Mouse (Mus musculus) heart, adult 2 months (tissue): ENCODE measurements around the gene Mlf2. TPM values are rescaled to one million over a fixed set of nuclear protein-coding genes. Genes with fewer than 3 reads are reported as not detected.
A peak's percentile ranks its signal among the peaks of the same experiment; 100 is the strongest.

Experiments used
- DNase-seq, 2 experiments: peaks; one replicate each; pipeline ENCODE4 v3.0.0; 2021
- H3K27ac ChIP-seq: fragments of 200-600 bp; 2 replicates; pipeline ENCODE4 v1.8.1; 2022
- H3K27me3 ChIP-seq: fragments of 200-500 bp; 2 replicates; pipeline ENCODE4 v1.6.1; 2012; ENCODE audit warnings: mild to moderate bottlenecking, low read length, inconsistent platforms, mixed read lengths; ENCODE audit not compliant: control insufficient read depth, insufficient read depth
- H3K36me3 ChIP-seq: fragments of 200-500 bp; 2 replicates; pipeline ENCODE4 v1.6.1; 2012; ENCODE audit warnings: low read length, inconsistent platforms; ENCODE audit not compliant: control insufficient read depth, insufficient read depth
- H3K4me1 ChIP-seq: fragments of 200-500 bp; 2 replicates; pipeline ENCODE4 v1.6.1; 2011; ENCODE audit warnings: low read length; ENCODE audit not compliant: control insufficient read depth, insufficient read depth
- H3K4me3 ChIP-seq: fragments of 200-600 bp; 2 replicates; pipeline ENCODE4 v1.8.1; 2022
- H3K79me2 ChIP-seq: fragments of 200-500 bp; replicated peaks from 2 replicates; pipeline ENCODE4 v1.6.1; 2012; ENCODE audit warnings: mild to moderate bottlenecking, inconsistent platforms, low read length, moderate library complexity, mixed read lengths; ENCODE audit not compliant: control insufficient read depth, insufficient read depth
- H3K9ac ChIP-seq: fragments of 200-500 bp; 2 replicates; pipeline ENCODE4 v1.6.1; 2012; ENCODE audit warnings: low read depth, mild to moderate bottlenecking, control low read depth, inconsistent platforms, low read length, mixed read lengths
- CTCF ChIP-seq: fragments of 200-600 bp; IDR thresholded peaks from 2 replicates; pipeline ENCODE4 v1.8.1; 2022; ENCODE audit warnings: antibody characterized with exemption, mild to moderate bottlenecking, moderate library complexity
- EP300 ChIP-seq: fragments of 200-500 bp; IDR thresholded peaks from 2 replicates; pipeline ENCODE4 v1.6.1; 2011; ENCODE audit warnings: low read depth, low read length, control low read depth; ENCODE audit not compliant: insufficient read depth
- POLR2A ChIP-seq: fragments of 200-500 bp; IDR thresholded peaks from 2 replicates; pipeline ENCODE4 v1.6.1; 2011; ENCODE audit warnings: mild to moderate bottlenecking, low read depth, low read length, control low read depth; ENCODE audit not compliant: insufficient read depth
- WGBS: fragments of 180-500 bp; shearing (Covaris S2); methylation state at CpG from one replicate; pipeline ENCODE4 v1.1.7; 2018; 5-methylcytosine and 5-hydroxymethylcytosine counted together
- intact Hi-C: fragments of 180-260 bp; cut with DNase I; formaldehyde crosslinking; loops from one replicate; pipeline ENCODE4 v1.15.1; 2025
- polyA plus RNA-seq: library from polyadenylated mRNA; depleted of rRNA; stranded (reverse); fragments of >200 nt; gene quantifications from 2 replicates; pipeline ENCODE4 v1.2.3, GENCODE M21; 2012
- total RNA-seq, 2 experiments: library from RNA; stranded (reverse); gene quantifications; 2 replicates each; pipeline ENCODE4 v1.2.3; 2021

Mlf2 gene
- total and polyA plus RNA-seq, 3 experiments = 179 to 259 (median 194) TPM

GRCm38 (mm10) chr6:124918890-124919627 lies 12.1 kb upstream of the Mlf2 start:
- Histone ChIP-seq H3K36me3 (no peaks in the 10 kb centered on the region), H3K27me3 (no peaks in the 10 kb centered on the region), H3K9ac (no peak overlapping the region), H3K4me3 (peak overlapping the region; percentile 34; the same call in 1 of the 2 replicates), H3K4me1 (peaks cover 12% of the 10 kb centered on the region), H3K27ac (peak overlapping the region; percentile 98), H3K79me2 (0 out of 2 replicates have a peak, but pooled peaks cover 2% of the 10 kb centered on the region)
- TF ChIP-seq EP300 (no peak), POLR2A (no peak), CTCF (no peak)
- intact Hi-C loops = no loop called here
- WGBS = 33% methylated on average over 13 of the region's 14 CpGs
- no peak for DNase-seq

- intact Hi-C loops = no loop called here
- H3K27me3 ChIP-seq = no peaks in the 10 kb centered on the region
- peak within 1 kb of the TSS; percentile 42 for H3K4me3 ChIP-seq
- H3K27ac ChIP-seq = peak within 1 kb of the TSS; percentile 96
- 2% methylated on average over 13 of the region's 13 CpGs for WGBS
- H3K9ac ChIP-seq = peak within 1 kb of the TSS; percentile 66
- TF ChIP-seq CTCF = no peak
- 0 out of 2 replicates have a peak, but pooled peaks have one; percentile 53 for TF ChIP-seq EP300
- TF ChIP-seq POLR2A = peak; percentile 61
- peak; percentile 93 to 94 for DNase-seq
- H3K4me1 ChIP-seq = peaks cover 12% of the 10 kb centered on the region
- no peaks in the 10 kb centered on the region for H3K36me3 ChIP-seq
- H3K79me2 ChIP-seq = 0 out of 2 replicates have a peak, but pooled peaks cover 2% of the 10 kb centered on the region
These were observed 11.4 kb upstream of the Mlf2 start, which contains the start of gene Ptms for GRCm38 (mm10) chr6:124919695-124920317. Ptms (minus strand) TSS chr6:124920103.

DNA sequence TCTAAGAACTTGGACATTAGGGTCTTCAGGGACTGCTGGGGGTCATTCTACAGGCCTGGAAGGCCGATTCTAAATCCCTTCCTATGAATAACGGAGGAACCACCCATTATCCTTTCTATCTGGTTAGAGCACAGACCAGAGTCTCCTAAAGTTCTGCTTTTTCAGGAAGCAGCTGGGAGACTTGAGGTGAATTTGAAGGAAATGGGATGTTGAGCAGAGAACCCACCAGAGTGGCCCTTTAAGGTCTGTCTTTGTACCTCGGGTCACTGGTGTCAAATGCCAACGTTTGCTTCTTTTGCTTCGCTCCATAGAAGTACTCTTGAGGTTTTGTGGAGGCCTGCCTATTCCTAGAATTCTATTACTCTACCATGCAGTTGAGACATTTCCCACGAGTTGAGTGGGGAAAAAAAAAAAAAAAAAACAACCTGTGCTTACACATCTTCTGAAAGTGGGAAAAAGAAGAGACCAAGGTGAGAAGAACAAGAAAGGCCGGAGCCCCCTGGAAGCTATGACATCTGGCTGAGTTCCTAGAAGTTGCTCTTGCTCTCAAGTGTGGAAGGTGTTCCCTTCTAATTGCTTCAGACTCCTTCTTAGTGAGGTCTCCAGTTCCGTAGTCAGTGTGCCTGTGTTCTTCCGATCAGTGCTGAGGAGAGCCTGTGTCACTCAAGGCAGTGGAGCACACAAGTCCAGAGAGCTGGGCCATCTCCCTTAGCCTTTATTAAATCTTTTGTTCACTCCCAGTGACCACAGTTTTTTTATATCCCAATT lies 10.7 kb upstream of the Mlf2 start:
- TF ChIP-seq EP300 = no peak
- no peak for TF ChIP-seq POLR2A
- TF ChIP-seq CTCF = no peak
- Histone ChIP-seq H3K9ac (no peak overlapping the region), H3K4me3 (peak overlapping the region; percentile 42; the same call in 1 of the 2 replicates), H3K4me1 (peaks cover 11% of the 10 kb centered on the region), H3K27me3 (no peaks in the 10 kb centered on the region), H3K79me2 (0 out of 2 replicates have a peak, but pooled peaks cover 2% of the 10 kb centered on the region), H3K27ac (peak overlapping the region; percentile 96), H3K36me3 (no peaks in the 10 kb centered on the region)
- 32% methylated on average over 9 of the region's 9 CpGs for WGBS
- intact Hi-C loops = no loop called here
- DNase-seq = no peak

GRCm38 (mm10) chr6:124921539-124921938 lies 9.6 kb upstream of the Mlf2 start:
- no peak for TF ChIP-seq CTCF
- TF ChIP-seq EP300 = no peak
- TF ChIP-seq POLR2A = no peak
- Histone ChIP-seq H3K4me1 (peaks cover 5% of the 10 kb centered on the region), H3K9ac (no peak overlapping the region), H3K27ac (peak overlapping the region; percentile 96), H3K36me3 (no peaks in the 10 kb centered on the region), H3K27me3 (no peaks in the 10 kb centered on the region), H3K4me3 (no peak overlapping the region), H3K79me2 (0 out of 2 replicates have a peak, but pooled peaks cover 2% of the 10 kb centered on the region)
- 41% methylated on average over 4 of the region's 4 CpGs for WGBS
- no peak for DNase-seq
- intact Hi-C loops = no loop called here

GRCm38 (mm10) chr6:124925173-124925793 lies 5.9 kb upstream of the Mlf2 start:
- DNase-seq = no peak
- H3K27me3 ChIP-seq = no peaks in the 10 kb centered on the region
- no peaks in the 10 kb centered on the region for H3K79me2 ChIP-seq
- no peak overlapping the region for H3K4me3 ChIP-seq
- intact Hi-C loops = no loop called here
- TF ChIP-seq CTCF (0 out of 2 replicates have a peak, but pooled peaks have one; percentile 9), POLR2A (no peak)
- H3K27ac ChIP-seq = peak overlapping the region; percentile 61
- peaks cover 2% of the 10 kb centered on the region for H3K36me3 ChIP-seq
- peaks cover 5% of the 10 kb centered on the region for H3K4me1 ChIP-seq
- no peak overlapping the region for H3K9ac ChIP-seq
- 41% methylated on average over 12 of the region's 12 CpGs for WGBS
